Mouse (Mus musculus): Measurements from ENCODE around the gene Adamts10.

Adamts10 gene

GRCm38 (mm10) chr17:33523918-33524755 is at the start of gene Adamts10:
Gene Adamts10, plus strand, starts transcription at chr17:33524204.
- DNase-seq (ENCODE audit: low spot score in 2 of 2), result peak; percentile 38 to 77

- DNase-seq (ENCODE audit: low spot score in 2 of 2), result no peak
These were observed 40.0 kb upstream of the Adamts10 start for GRCm38 (mm10) chr17:33484020-33484419.

- no peak for DNase-seq (ENCODE audit: low spot score in 2 of 2)
These were observed 36.8 kb upstream of the Adamts10 start for GRCm38 (mm10) chr17:33487211-33487610.

GRCm38 (mm10) chr17:33487652-33488051 is 36.4 kb upstream of the Adamts10 start:
- peak in 1 of 2 experiments; percentile 75 for DNase-seq (ENCODE audit: low spot score in 2 of 2)

GRCm38 (mm10) chr17:33491371-33491770 is 32.6 kb upstream of the Adamts10 start:
- DNase-seq (ENCODE audit: low spot score in 2 of 2), result no peak

- DNase-seq (ENCODE audit: low spot score in 2 of 2), result peak in 1 of 2 experiments; percentile 31
These were observed 30.9 kb upstream of the Adamts10 start for GRCm38 (mm10) chr17:33493065-33493464.

- DNase-seq (ENCODE audit: low spot score in 2 of 2), result no peak
These were observed 29.4 kb upstream of the Adamts10 start for GRCm38 (mm10) chr17:33494586-33494985.

GRCm38 (mm10) chr17:33498918-33499317 is 25.1 kb upstream of the Adamts10 start:
- DNase-seq (ENCODE audit: low spot score in 2 of 2), result no peak

GRCm38 (mm10) chr17:33508386-33508785 is 15.6 kb upstream of the Adamts10 start:
- no peak for DNase-seq (ENCODE audit: low spot score in 2 of 2)

- no peak for DNase-seq (ENCODE audit: low spot score in 2 of 2)
These were observed 13.8 kb upstream of the Adamts10 start for GRCm38 (mm10) chr17:33510172-33510571.

GRCm38 (mm10) chr17:33512441-33513415 is 11.3 kb upstream of the Adamts10 start:
- no peak for DNase-seq (ENCODE audit: low spot score in 2 of 2)

GRCm38 (mm10) chr17:33513874-33514273 is 10.1 kb upstream of the Adamts10 start:
- no peak for DNase-seq (ENCODE audit: low spot score in 2 of 2)

GRCm38 (mm10) chr17:33520366-33520765 is 3.6 kb upstream of the Adamts10 start:
- no peak for DNase-seq (ENCODE audit: low spot score in 2 of 2)

- peak in 1 of 2 experiments; percentile 23 for DNase-seq (ENCODE audit: low spot score in 2 of 2)
These were observed 530 bp upstream of the Adamts10 start for GRCm38 (mm10) chr17:33523431-33523917.

- DNase-seq (ENCODE audit: low spot score in 2 of 2), result no peak
These were observed 886 bp downstream of the Adamts10 start for GRCm38 (mm10) chr17:33524806-33525373.

- DNase-seq (ENCODE audit: low spot score in 2 of 2), result no peak
These were observed 2.5 kb downstream of the Adamts10 start for GRCm38 (mm10) chr17:33526506-33526905.

- peak in 1 of 2 experiments; percentile 58 for DNase-seq (ENCODE audit: low spot score in 2 of 2)
These were observed 15.2 kb downstream of the Adamts10 start for GRCm38 (mm10) chr17:33539106-33539675.

GRCm38 (mm10) chr17:33539878-33540277 is 15.9 kb downstream of the Adamts10 start:
- DNase-seq (ENCODE audit: low spot score in 2 of 2), result no peak

GRCm38 (mm10) chr17:33549212-33549611 is 25.2 kb downstream of the Adamts10 start:
- DNase-seq (ENCODE audit: low spot score in 2 of 2), result no peak

- DNase-seq (ENCODE audit: low spot score in 2 of 2), result no peak
These were observed 26.4 kb downstream of the Adamts10 start for GRCm38 (mm10) chr17:33550388-33550787.

- DNase-seq (ENCODE audit: low spot score in 2 of 2), result no peak
These were observed 28.1 kb downstream of the Adamts10 start for GRCm38 (mm10) chr17:33552113-33552512.
